Mouse (Mus musculus) heart, adult 2 months (tissue): ENCODE results near the gene Slc3a1.

Experiments
- EP300 ChIP-seq: fragments of 200-500 bp; IDR thresholded peaks from 2 replicates; pipeline ENCODE4 v1.6.1; 2011; ENCODE audit warnings: low read depth, low read length, control low read depth; ENCODE audit not compliant: insufficient read depth
- POLR2A ChIP-seq: fragments of 200-500 bp; IDR thresholded peaks from 2 replicates; pipeline ENCODE4 v1.6.1; 2011; ENCODE audit warnings: mild to moderate bottlenecking, low read depth, low read length, control low read depth; ENCODE audit not compliant: insufficient read depth

GRCm38 (mm10) chr17:85103310-85103709 lies 75.1 kb downstream of the Slc3a1 start:
- TF ChIP-seq POLR2A (no peak), EP300 (no peak)
